Mouse (Mus musculus) R1 (cell line): ENCODE measurements around the gene Asna1.
A peak's percentile ranks its signal among the peaks of the same experiment; 100 is the strongest.

Experiments
- DNase-seq: peaks from one replicate; pipeline ENCODE4 v3.0.0-alpha.2; 2018; ENCODE audit warnings: low read depth, low spot score

Gene Asna1

GRCm38 (mm10) chr8:84974543-84975142 is 50.4 kb downstream of the Asna1 start:
- DNase-seq: no peak

GRCm38 (mm10) chr8:84973803-84974542 is 51.1 kb downstream of the Asna1 start:
- peak; percentile 83 for DNase-seq

- DNase-seq: no peak
These were observed 52.0 kb downstream of the Asna1 start for GRCm38 (mm10) chr8:84973079-84973478.

GRCm38 (mm10) chr8:84970913-84971312 is 54.2 kb downstream of the Asna1 start:
- no peak for DNase-seq

GRCm38 (mm10) chr8:84970135-84970790 is 54.8 kb downstream of the Asna1 start:
- DNase-seq: peak; percentile 32

- peak; percentile 83 for DNase-seq
These were observed 55.6 kb downstream of the Asna1 start, which contains the start of the genes Gm49661, Prdx2 and Rnaseh2a for GRCm38 (mm10) chr8:84969241-84970134. Gene Gm49661 (minus strand): TSS chr8:84969433. Gene Prdx2 (plus strand): TSS chr8:84969587. Gene Rnaseh2a (minus strand): TSS chr8:84969767.

- no peak for DNase-seq
These were observed 56.4 kb downstream of the Asna1 start for GRCm38 (mm10) chr8:84968650-84969049.
